Mouse (Mus musculus) urinary bladder, postnatal 36 days (tissue): ENCODE results near the gene Mkrn1.
"Not testable (repeated sequence)": the region's sequence is repeated elsewhere in the genome, so short reads cannot be mapped to it uniquely, and the experiment has no call there.

Experiments used
- DNase-seq, 2 experiments: peaks; one replicate each; pipeline ENCODE4 v3.0.0; 2022; ENCODE audit warnings: low spot score in 2 of 2, mixed read lengths in 1 of 2

Mkrn1 gene

DNA sequence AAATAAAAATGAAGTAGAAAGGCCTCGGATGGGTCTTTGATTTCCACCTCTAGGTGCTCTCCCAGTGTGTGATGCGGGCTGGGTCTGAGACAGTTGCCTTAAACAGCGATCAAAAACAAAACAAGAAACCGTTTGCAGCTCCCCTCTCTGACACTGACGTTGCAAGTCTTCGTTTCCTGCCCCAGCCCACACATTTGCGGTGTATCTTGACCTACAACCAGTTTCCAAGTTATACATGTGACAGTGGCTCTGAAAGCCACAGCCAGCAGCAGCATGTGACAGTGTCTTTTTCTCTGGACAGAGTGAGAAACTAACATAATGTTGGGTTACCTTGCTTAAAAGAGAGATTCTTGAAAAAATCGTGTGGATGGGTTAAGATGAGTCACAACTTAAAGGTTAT is 40.5 kb downstream of the Mkrn1 start:
- no peak for DNase-seq

DNA sequence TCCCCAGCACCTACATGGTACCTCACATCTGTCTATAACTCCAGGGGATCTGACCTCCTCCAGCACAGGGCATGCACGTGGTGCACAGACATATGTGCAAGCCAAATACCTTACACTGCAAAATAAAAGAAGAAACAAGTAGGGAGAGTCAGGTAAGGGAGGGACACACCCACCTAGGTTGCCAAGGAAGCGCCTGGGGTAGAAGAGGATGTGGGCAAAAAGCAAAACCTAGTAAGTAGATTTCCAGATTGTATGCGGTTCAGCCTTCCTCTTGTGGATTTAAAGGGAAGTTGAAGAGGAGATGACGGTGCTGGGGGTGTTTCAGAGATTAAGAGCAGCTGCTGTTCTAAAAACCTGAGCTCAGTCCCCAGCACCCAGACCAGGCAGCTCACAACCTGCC is 41.0 kb downstream of the Mkrn1 start:
- no peak for DNase-seq

DNA sequence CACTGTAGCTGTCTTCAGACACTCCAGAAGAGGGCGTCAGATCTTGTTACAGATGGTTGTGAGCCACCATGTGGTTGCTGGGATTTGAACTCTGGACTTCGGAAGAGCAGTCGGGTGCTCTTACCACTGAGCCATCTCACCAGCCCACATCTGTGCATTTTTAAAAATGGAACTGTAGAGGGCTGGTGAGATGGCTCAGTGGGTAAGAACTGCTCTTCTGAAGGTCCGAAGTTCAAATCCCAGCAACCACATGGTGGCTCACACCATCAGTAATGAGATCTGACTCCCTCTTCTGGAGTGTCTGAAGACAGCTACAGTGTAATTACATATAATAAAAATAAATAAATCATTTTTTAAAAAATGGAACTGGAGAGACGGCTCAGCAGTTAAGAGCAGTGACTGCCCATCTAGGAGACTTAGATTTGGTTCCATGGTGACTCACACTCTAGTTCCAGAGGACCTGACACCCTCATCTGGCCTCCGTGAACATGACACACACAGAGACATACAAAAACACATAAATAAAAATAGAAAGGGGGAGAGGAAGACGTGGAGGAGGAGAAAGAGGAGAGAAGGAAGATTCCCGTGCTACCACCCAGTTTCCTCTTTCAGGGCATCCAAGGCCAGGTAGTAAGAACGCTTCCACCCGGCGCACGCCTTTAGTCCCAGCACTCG is 42.0 kb downstream of the Mkrn1 start:
- DNase-seq = not testable (repeated sequence)

DNA sequence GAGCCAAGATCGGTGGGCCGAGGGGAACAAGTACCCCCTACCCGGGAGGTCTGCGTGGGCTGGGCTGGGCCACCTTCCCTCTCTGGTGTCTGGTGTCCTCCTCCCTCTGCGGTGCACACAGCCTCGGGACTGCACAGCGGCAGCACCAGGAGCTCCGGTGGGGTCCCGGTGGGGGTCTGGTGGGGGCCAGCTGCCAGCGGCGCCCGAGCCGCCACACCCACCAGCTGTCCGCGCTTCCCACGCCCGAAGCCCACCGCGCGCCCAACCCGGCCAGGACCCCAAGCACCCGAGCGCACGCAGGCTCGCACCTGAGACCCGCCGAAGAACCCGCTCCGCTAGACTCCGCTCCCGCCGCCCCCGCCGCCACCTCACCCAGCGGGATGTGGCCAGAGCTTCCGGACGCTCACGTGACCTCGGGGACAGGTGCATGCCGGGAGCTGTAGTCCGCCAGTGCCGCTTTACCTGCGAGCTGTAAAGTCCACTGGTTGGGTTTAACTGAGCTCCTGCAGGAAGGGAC is 42.9 kb downstream of the Mkrn1 start, which contains the start of gene Slc37a3:
TSS of gene Slc37a3 (minus strand) at position 365 of the 517 bp plus-strand sequence.
- peak; percentile 80 to 89 for DNase-seq

DNA sequence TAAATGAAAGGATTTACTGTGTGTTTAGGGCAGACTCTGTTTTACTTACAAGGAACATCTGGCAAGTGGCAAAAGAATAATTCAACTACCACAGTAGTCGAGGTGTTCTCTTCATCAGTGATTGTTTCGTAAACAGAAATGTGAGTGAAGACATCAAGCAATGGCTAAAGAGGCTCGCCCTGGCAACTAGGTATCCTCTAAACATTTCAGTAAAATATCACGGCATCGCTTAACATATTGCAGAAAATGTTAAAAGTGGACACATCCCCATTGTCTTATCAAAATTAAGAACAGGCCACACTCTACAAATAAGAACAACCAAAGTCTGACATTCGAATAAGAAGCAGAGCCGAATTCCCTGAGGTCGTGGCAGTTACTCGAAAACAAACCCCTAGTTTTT is 43.5 kb downstream of the Mkrn1 start:
- DNase-seq = no peak

DNA sequence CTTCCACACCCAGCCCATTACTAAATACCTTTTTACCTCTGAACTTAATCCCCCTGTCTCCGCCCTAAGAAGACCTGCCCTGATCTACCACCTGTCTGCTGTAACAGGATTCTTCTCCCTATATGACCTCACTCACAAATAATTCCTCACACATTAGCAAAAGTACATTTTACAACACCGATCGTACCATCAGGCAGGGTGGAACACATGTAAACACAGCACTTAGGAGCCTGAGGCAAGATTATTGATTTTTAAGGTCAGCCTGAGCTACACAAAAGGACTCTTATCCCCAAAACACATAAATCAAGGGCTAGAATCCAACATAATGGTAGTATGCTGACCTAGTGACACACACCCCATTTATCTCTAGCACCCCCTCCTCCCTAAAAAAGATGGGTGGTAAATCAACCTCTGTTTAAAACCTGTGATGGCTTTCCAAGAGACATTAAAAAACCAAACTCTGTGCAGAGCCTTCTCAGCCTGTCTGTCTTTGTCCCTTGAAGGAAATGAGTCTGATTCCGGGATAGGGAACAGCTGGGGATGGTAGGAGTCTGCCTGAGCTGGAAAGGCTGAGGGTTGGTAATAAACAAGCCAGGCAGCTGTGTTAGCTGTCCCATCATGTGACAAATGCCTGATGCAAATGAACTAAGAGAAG is 46.8 kb downstream of the Mkrn1 start:
- no peak for DNase-seq

DNA sequence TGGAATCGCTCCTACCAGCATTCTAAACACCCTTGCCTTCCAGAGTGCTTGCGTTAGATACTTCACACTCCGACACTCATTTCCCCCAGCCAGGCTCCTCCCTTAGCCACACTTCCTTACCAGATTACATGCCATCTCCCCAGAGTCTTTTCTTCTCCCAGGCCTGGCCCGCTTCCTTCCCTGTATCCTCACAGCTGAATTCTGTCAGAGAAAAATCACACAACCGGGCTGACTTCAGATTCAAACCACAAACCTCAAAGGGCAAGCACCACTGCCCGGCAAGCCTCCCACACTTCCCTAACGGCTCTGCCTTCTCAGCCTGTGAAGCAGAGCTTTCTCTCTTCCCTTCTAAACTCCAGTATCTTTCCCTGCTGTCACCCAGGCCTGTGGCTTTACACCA is 47.5 kb downstream of the Mkrn1 start:
- DNase-seq = peak in 1 of 2 experiments; percentile 38

DNA sequence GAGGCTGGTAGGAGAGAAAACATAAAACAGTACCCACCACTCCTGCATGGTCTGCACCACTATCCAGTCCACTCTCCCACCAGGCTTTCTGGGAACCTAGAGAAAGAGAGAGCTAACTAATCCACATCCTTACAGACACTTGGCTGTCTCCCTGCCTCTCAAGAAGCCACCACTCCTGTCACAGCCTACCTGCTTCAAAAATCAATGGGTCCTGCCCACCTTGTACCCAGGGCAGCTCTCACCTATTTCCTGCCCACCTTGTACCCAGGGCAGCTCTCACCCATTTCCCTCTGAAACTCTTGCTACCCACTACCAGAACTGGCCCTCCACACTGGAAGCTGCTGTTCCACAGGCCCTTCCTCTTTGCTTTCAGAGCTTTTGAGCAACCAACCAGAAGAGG is 48.2 kb downstream of the Mkrn1 start:
- DNase-seq = no peak

DNA sequence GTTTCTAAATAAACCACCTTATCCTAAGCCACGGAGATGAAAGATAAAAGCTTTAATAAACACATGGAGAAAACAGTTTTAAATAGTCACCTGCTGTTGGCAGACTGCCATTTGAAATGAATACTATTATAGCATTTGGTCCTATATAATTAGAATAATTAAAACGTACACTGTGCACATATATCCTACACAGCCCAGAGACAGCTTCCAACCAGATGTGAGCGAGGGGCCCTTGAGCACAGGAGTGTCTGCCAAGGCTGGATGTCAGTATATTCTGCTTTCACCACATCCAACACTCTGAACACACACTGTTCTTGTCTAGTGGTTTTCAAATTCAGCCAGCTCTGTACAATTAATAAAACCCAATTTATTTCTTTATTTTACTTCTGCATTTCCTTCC is 50.6 kb downstream of the Mkrn1 start:
- DNase-seq = no peak

DNA sequence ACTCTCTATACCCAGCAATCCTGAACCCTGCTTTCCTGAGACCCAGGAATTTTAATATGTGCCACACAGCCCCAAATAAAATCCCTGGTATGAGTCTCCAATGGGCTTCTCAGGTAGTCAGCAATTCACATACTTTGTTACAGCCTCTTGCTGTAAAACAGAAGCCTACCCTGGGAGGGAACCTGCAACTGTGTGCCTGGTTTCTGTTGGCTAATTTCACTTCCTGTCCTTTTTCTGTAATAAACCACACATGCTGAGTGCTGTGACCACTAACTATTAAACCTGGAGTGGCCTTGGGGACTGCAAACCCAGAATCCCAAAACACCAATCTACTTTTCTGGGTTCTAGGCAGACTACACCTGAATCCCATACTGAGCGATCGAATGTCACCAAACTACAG is 57.6 kb downstream of the Mkrn1 start:
- DNase-seq = no peak

DNA sequence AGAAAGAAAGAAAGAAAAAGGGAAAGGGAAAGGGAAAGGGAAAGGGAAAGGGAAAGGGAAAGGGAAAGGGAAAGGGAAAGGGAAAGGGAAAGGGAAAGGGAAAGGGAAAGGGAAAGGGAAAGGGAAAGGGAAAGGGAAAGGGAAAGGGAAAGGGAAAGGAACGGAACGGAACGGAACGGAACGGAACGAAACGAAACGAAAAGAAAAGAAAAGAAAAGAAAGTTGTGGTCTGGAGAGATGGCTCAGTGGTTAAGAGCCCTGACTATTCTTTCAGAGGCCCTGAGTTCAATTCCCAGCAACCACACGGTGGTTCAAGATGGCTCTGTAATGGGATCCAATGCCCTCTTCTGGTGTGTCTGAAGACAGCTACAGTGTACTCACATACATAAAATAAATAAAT is 61.1 kb downstream of the Mkrn1 start:
- not testable (repeated sequence) for DNase-seq

DNA sequence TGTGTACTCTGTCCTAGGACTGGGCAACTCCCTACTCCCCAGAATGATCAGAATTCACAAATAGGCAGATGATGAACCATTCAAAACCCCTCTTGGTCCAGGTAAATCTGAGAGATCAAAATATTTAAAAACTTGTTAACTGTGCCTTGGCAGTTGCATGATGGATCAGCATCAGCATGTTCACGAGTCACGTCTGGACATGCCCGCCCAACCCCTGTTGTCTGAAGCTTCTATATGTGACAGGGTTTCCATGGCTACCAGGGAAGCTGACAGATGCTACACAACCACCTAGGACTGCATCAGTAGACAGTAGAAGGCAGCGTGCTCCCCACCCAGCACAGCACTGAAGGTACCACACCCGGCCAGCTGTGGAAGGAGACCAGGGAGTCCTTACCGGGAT is 71.3 kb downstream of the Mkrn1 start:
- DNase-seq = no peak

DNA sequence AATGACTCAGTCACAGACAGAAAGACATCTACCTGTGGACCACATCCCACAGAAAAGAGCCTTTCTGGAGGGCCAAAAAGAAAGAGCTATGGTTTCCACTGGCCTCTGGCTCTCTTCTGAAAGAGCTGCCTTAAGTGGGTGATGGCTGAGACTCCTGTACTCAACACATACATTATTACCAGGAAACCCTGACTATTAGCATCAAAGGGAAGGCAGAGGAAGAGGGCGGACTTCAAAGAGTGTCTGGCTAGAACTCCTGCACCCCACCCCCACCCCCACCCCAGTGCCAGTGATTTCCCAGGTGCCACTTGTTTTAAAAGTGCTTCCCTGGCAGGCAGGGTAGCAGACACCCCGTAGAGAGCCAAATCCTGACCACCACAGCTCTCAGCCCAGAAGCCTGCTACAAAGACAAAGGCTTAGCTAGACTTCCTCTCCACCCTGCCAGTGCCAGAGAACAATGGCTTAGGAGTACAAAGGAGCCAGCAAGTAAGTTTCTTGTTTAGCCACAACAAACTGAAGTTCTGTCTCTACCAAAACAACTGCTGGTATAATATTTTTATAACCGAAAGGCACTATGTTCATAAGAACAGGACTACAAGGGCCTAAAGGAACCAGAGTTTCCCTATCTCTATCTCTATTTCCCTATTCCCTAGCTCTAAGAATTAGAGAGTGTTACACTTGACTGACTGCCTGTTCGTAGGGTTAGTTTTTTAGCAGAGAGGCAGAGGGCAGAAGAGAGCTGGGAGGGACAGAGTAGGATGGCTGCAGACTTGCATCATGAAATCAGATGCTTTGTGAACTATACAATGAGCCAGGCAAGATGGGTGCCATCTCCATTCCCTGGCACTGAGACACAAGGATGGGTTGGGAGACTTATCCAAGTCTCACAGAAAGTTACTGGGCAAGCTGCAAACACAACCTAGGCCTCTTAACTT is 72.1 kb downstream of the Mkrn1 start:
- no peak for DNase-seq
